Mouse (Mus musculus) testis, postnatal 10 days (tissue): ENCODE results near the gene Hist1h3e.
"Not testable (repeated sequence)": the region's sequence is repeated elsewhere in the genome, so short reads cannot be mapped to it uniquely, and the experiment has no call there.

Experiments
- DNase-seq: peaks from one replicate; pipeline ENCODE4 v3.0.0; 2021; ENCODE audit warnings: low spot score

Hist1h3e gene

GRCm38 (mm10) chr13:23537006-23537710 is 25.0 kb downstream of the Hist1h3e start:
- DNase-seq = no peak

- no peak for DNase-seq
These were observed 25.9 kb downstream of the Hist1h3e start for GRCm38 (mm10) chr13:23536076-23536822.

GRCm38 (mm10) chr13:23535137-23536075 is 26.8 kb downstream of the Hist1h3e start, which contains the start of gene Hist1h3g:
Gene Hist1h3g (plus strand): TSS chr13:23535422.
- peak; percentile 89 for DNase-seq

- DNase-seq = no peak
These were observed 27.6 kb downstream of the Hist1h3e start for GRCm38 (mm10) chr13:23534368-23535131.

GRCm38 (mm10) chr13:23533560-23534367 is 28.4 kb downstream of the Hist1h3e start, which contains the start of gene Hist1h2af:
Gene Hist1h2af (plus strand): TSS chr13:23533906.
- DNase-seq = not testable (repeated sequence)

GRCm38 (mm10) chr13:23532262-23533075 is 29.7 kb downstream of the Hist1h3e start:
- no peak for DNase-seq

GRCm38 (mm10) chr13:23530901-23531875 is 31.0 kb downstream of the Hist1h3e start, which contains the start of gene Hist1h4h:
Gene Hist1h4h (plus strand): TSS chr13:23531050.
- peak; percentile 95 for DNase-seq

- peak; percentile 63 for DNase-seq
These were observed 31.8 kb downstream of the Hist1h3e start for GRCm38 (mm10) chr13:23530181-23530900.

- DNase-seq = no peak
These were observed 32.5 kb downstream of the Hist1h3e start for GRCm38 (mm10) chr13:23529480-23530165.

GRCm38 (mm10) chr13:23529005-23529404 is 33.2 kb downstream of the Hist1h3e start:
- no peak for DNase-seq

- peak; percentile 92 for DNase-seq
These were observed 35.9 kb downstream of the Hist1h3e start for GRCm38 (mm10) chr13:23526312-23526711.

- DNase-seq = no peak
These were observed 36.3 kb downstream of the Hist1h3e start for GRCm38 (mm10) chr13:23525901-23526300.

GRCm38 (mm10) chr13:23524654-23525053 is 37.5 kb downstream of the Hist1h3e start:
- peak; percentile 88 for DNase-seq

- no peak for DNase-seq
These were observed 38.2 kb downstream of the Hist1h3e start for GRCm38 (mm10) chr13:23523976-23524375.

GRCm38 (mm10) chr13:23521703-23522102 is 40.5 kb downstream of the Hist1h3e start:
- DNase-seq = peak; percentile 79

GRCm38 (mm10) chr13:23519416-23519815 is 42.8 kb downstream of the Hist1h3e start:
- DNase-seq = peak; percentile 75

- peak; percentile 77 for DNase-seq
These were observed 43.3 kb downstream of the Hist1h3e start for GRCm38 (mm10) chr13:23518885-23519284.
